Comparison of ENCODE assay signal across 8 mouse cellular contexts in genomic region chr7:118518687-118519086, GRCm38 (mm10). TPM values are rescaled to one million over a fixed set of nuclear protein-coding genes. Genes with fewer than 3 reads are reported as not detected.
DNase-seq lines count a peak whose midpoint lies in the region; ATAC-seq lines count a peak whose summit lies in the region.

No protein-coding gene starts in this region.

- peak; percentile 86 for ATAC-seq in megakaryocyte progenitor cell, adult 5-6 weeks (replicated peaks; ENCODE audit: poor library complexity)

- peak; percentile 88 for DNase-seq in ZHBTc4 (ENCODE audit: low read depth, low spot score)
- DNase-seq in cerebellum, postnatal 4 days (ENCODE audit: low spot score in 2 of 2), result peak; percentile 59 to 79
- DNase-seq in gastrocnemius, postnatal 10 days, result peak; percentile 90
- DNase-seq in hindlimb bud, embryonic 11.5 days (ENCODE audit: extremely low spot score, low read depth, low spot score), result peak; percentile 18
- peak; percentile 45 to 84 for DNase-seq in left cerebral cortex, postnatal 10 days (ENCODE audit: extremely low spot score in 1 of 2, low spot score in 2 of 2)
- DNase-seq in right cerebral cortex, postnatal 10 days (ENCODE audit: low spot score in 2 of 2), result peak; percentile 55 to 81
- DNase-seq in urinary bladder, postnatal 25 days (ENCODE audit: low spot score), result peak; percentile 89

- intact Hi-C loops in left cerebral cortex, postnatal 10 days (cut with DNase I), result loop anchor here (5.0 kb wide), 2 partner anchors 71 to 216 kb away; partner anchors contain the start of gene Syt17

RNA-seq across cellular contexts. Expression of gene Coq7, which starts 14.5 kb away (rescaled TPM):
- total RNA-seq in gastrocnemius, postnatal 10 days (2021), result 10 to 100 TPM; 61.9 to 80.5 TPM
- 10 to 100 TPM; 37.3 to 39.9 TPM for total RNA-seq in left cerebral cortex, postnatal 10 days (2021)
- total RNA-seq in megakaryocyte progenitor cell, adult 5-6 weeks (2015), result 32.5 and 36.9 TPM in 2 replicates
- total RNA-seq in megakaryocyte progenitor cell, adult 5-6 weeks (2017), result 32.6 and 39.1 TPM in 2 replicates

RNA-seq across cellular contexts. Expression of gene Itpripl2, which starts 26.9 kb away (rescaled TPM):
- total RNA-seq in gastrocnemius, postnatal 10 days (2021), result 10 to 100 TPM; 21.3 to 29.2 TPM
- total RNA-seq in left cerebral cortex, postnatal 10 days (2021), result 1 to 10 TPM; 3.6 to 3.9 TPM
- 7.2 and 10.1 TPM in 2 replicates for total RNA-seq in megakaryocyte progenitor cell, adult 5-6 weeks (2015)
- 15.2 and 17.6 TPM in 2 replicates for total RNA-seq in megakaryocyte progenitor cell, adult 5-6 weeks (2017)

Comparison
In these comparisons a context has a peak if more than half of its experiments do, and no peak if none do; other contexts are left out.
1. Peak in every context shown above with its lines: DNase-seq and ATAC-seq.
2. DNase-seq: peak in every context shown above with its lines; median percentile 90 in gastrocnemius, postnatal 10 days; 89 in urinary bladder, postnatal 25 days; 88 in ZHBTc4; 69 in cerebellum, postnatal 4 days; 68 in right cerebral cortex, postnatal 10 days; 64 in left cerebral cortex, postnatal 10 days; 18 in hindlimb bud, embryonic 11.5 days.